In genomic region chr16:24129701-24130100, GRCm38 (mm10) we compare ENCODE assay signal across 18 mouse cellular contexts.
"Had no signal": no experiment of that assay in that cellular context is flagged by ENCODE, and none has a peak within 500 bp of the region (broad histone marks: within the 10 kb centered on the region; RNA-seq: fewer than 3 reads in every experiment).

No protein-coding gene starts in this region.

- H3K36me3 ChIP-seq: limb, embryonic 10.5 days; limb, embryonic 13.5 days; liver, embryonic 13.5 days; midbrain, embryonic 10.5 days; midbrain, embryonic 13.5 days; stomach, embryonic 15.5 days had no signal

- H3K27me3 ChIP-seq: limb, embryonic 13.5 days; liver, embryonic 13.5 days; midbrain, embryonic 13.5 days; stomach, embryonic 15.5 days had no signal

- H3K9ac ChIP-seq: limb, embryonic 13.5 days; liver, embryonic 13.5 days; midbrain, embryonic 13.5 days; stomach, embryonic 15.5 days had no signal

- H3K27ac ChIP-seq: limb, embryonic 10.5 days; limb, embryonic 13.5 days; liver, embryonic 13.5 days; midbrain, embryonic 10.5 days; midbrain, embryonic 13.5 days; stomach, embryonic 15.5 days had no signal

- H3K4me2 ChIP-seq: limb, embryonic 13.5 days; liver, embryonic 13.5 days; midbrain, embryonic 13.5 days; stomach, embryonic 15.5 days had no signal

- H3K9me3 ChIP-seq: limb, embryonic 10.5 days; limb, embryonic 13.5 days; liver, embryonic 13.5 days; midbrain, embryonic 10.5 days; midbrain, embryonic 13.5 days; stomach, embryonic 15.5 days had no signal

- H3K4me1 ChIP-seq: limb, embryonic 13.5 days; midbrain, embryonic 13.5 days; stomach, embryonic 15.5 days had no signal

- H3K4me3 ChIP-seq: limb, embryonic 10.5 days; limb, embryonic 13.5 days; liver, embryonic 13.5 days; midbrain, embryonic 10.5 days; midbrain, embryonic 13.5 days; myocyte; stomach, embryonic 15.5 days had no signal

- ATAC-seq: midbrain, embryonic 13.5 days; midbrain, embryonic 16.5 days had no signal

- DNase-seq: kidney, adult 18-20 months; kidney, adult 9 months; kidney, postnatal 14 days; kidney, postnatal 4 days; liver; liver, embryonic 13.5 days; lung, adult 2 months; lung, postnatal 14 days; lung, postnatal 4 days; thymus, adult 18-20 months; thymus, postnatal 36 days had no signal
